Mouse (Mus musculus): ENCODE measurements around the gene Carm1.
"Not testable (repeated sequence)": the region's sequence is repeated elsewhere in the genome, so short reads cannot be mapped to it uniquely, and the experiment has no call there.

Carm1 gene

GRCm38 (mm10) chr9:21539981-21540753, 6.5 kb upstream of the Carm1 start:
- DNase-seq: no peak

DNA sequence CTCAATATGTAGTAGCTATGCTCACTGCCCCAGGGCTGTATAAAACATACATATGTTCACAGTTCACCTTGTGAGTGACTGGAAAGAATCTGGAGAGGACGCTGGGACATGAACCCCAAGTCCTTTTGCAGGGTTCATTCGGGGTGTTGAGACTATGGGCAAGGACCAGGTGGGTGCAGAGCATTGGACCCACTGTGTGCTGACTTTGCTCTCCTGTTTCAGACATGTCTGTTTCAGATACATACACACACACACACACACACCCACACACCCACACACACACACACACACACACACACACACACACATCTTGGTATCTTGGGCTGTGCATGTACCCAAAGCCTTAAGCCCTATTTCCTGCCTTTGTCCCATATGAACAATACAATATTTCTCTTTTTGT, 4.7 kb upstream of the Carm1 start:
- not testable (repeated sequence) for DNase-seq

- no peak for DNase-seq
Measured at GRCm38 (mm10) chr9:21545351-21545915, 1.3 kb upstream of the Carm1 start.

DNA sequence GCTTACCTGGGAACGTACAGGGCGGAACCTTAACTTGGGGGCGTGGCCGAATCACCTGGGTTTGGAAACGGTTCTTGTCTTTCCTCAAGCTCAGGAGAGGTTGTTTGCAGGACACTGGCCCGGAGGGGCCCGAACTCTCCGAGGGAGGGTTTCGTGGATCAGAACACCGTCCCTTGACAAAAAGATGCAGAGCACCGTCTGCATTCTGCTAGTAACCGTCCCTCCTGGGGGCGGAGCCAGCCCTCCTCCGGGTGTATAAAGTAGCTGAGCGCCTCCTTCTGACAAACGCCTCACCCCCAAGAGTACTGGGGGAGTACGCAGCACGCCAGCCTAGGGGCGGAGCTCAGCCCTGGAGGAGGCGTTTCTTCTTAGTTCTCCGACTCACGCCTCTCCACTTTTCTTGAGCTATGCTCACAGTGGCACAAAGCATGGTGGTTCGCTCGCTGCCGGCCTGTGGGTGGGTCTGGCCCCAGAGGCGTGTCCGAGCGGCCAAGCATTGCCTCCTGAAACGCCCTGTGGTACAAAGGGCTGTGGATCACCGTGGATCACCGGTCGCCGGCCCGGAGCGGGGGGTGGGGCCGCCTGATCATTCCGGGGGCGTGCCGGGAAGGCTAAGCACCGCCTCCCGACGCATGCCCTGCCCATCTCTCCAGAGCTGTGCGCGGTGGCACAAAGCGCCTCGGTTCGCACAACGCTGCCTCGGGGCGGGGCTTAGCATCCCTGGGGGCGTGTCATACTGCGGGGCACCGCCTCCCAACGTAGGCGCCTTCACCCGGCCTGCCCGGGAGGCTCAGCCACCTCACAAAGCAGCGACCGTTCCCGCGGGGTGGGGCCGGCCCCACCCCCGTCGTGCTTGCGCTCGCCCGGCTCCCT, 542 bp upstream of the Carm1 start:
- DNase-seq: peak; percentile 100

DNA sequence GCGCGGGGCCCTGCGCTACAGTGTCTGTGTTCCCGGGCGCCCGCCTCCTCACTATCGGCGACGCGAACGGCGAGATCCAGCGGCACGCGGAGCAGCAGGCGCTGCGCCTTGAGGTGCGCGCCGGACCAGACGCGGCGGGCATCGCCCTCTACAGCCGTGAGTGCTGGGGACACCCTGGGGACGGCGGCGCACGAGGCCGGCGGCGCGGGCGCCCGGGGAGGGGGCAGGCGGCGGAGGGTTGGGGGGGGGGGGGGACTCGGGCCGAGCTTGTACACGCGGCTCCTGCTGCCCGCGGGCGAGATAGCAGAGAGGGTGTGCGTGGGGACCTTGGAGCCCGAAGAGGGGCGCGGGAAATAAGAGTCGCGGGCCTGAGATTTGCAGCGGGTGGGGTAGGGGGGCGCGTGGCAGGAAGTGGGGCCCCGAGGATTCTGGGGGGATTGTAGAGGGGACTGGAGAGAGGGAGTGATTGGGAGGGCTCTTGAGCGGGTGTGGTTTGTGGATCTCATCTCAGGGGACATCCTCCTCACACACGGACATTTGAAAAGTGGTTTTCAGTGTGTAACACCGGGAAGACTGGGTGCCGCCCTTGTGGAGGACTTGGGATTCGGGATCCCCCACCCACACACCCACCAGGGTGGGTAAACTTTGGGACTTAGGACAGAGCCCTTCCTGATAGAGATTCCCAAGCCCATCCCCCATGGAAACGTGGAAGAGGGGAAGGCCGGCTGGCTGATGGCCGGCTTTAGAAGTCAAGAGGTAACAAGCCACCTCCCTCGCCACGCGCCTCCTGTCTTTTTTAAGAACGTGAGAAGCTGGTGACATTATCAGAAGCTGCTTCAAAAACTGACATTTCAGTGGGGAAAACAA, 614 bp downstream of the Carm1 start:
- DNase-seq: peak; percentile 70

DNA sequence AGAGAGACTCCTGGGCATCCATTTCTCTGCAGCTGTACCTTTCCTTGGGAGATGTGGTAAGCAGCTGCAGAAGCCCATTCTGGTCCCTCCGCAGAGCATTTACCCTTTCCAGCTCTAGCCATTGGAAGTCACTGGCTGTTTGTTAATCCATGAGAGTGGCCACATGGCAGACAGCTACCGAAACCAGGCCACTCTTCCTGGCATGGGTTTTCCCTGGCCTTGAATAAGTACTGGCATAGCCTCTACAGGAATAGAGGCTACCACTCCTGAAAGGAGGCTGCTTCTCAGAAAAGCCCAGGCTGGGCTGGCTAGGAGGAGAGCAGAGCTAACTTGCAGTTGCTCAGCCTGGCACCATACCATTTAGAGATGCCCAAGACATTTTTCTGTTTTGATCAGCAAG, 4.4 kb downstream of the Carm1 start:
- DNase-seq: no peak

DNA sequence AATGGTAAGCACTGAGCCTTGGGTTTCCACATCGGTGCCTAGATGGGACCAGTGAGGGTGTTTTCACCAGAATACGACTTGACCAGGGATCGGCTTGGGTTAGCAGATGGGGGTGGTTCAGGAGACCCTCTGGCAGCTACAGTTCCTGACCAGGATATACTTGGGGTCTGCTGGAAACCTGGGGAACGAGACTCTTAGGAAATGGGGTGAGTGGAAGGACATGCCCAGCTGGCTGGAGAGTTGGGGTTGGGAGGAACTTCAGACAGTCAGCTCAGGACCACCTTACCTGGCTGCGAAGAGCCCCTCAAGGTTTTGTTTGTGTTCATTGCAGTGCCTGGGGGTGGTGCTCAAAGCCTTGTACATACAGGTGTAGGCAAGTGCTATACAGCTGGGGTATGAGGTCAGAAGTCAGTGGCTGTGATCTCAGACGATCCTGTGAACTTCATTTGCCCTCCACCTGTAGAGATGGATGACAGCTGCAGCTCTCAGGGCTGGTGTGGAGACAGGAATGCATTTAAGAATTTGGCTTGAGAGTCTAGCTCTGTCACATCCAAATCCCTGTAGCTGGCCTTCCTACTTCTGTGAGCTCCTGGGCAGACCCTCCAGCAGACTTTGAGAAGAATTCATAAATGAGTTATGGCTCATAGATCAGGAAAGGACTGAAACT, 7.0 kb downstream of the Carm1 start:
- no peak for DNase-seq

GRCm38 (mm10) chr9:21555198-21555742, 8.6 kb downstream of the Carm1 start:
- no peak for DNase-seq

DNA sequence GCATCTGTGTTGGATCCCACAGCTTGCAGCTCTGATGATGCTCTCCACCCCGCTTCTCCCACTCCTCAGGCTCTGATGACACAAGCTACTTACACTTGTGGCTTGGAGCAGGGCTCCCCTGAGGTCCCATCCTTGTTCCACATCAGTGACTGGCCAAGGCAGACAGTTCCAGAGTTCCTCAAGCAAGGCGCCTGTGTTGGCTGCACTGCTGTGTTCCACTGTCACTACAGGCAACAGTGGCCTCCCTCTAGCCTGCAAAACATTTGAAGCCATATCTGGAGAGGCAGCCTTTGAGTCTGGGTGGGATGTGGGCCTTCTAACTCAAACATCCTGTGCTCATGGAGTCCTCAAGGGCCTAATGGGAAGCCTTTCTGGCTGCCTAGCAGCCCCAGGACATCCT, 10.3 kb downstream of the Carm1 start:
- no peak for DNase-seq

DNA sequence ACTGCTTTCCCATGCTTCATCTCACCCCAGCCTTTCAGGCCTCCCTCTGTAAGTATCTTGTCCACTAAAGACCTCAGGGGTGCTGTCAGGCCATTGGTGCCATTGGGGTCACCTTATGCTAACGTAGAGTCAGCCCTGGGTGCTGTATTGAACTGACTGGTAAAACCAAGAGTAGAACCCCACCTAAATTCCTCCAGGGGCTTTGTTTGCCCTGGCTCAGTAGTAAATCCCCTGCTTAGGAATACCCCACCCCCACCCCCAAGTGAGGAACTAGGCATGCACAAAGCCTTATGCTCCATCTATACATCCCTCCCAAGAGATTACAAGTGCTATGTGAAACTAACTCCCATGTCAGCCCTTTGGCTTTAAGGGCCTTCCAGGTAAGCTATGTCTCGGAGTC, 10.9 kb downstream of the Carm1 start:
- no peak for DNase-seq

DNA sequence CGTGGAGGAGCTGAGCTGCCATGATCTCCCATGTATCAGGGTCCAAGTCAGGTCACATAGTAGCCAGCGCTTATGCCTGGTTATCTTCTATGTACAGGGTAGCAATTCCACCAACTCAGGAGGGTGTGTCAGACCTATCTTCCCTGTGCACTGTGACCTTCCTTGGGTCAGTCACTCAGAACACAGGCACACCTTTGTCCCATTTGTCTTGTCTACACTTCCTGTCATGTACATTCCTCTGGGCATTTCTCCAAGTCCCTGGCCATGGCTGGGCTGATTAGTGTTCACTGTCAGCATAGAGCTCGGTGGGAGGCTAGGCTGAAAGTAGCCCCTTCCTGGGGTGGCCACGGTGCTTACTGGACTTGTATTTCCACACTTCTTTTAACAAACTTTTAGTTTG, 11.7 kb downstream of the Carm1 start:
- DNase-seq: no peak

DNA sequence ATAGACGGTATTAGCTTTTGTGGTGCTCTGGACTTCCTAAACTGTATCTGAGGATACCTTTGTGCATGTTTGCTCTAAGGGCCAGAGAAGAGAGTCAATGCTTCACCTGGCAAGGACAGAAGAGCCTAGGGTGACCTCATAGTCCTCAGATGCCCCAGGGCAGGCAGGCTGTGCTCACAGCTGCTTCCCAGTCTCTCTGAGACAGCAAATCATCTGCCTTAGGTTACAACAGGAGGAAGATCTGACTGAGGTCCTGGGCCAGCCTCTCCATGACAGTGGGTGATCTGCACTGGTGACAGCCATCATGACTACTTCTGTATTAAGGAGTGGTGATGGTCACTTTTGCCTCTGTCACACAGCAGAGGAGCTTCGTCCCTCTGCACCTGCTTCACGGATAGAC, 12.5 kb downstream of the Carm1 start:
- no peak for DNase-seq

DNA sequence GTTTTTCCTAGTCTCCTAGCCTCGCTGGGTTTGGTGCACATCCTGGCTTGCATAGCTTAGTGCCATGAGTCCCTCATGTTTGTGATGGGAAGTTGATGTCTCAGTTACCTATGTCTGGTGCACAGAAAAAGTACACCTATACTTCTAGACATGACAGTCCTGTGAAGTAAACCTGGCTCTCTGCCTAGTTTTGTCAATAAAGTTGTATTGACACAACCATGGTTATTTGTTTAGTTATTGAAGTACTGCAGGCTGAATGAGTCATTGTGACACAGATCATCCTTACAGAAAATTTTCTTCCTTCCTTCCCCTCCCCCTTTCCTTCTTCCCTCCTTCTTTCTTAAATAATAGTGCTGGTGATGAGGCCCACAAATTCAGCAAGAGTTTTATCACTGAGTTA, 17.7 kb downstream of the Carm1 start:
- no peak for DNase-seq

GRCm38 (mm10) chr9:21565004-21565586, 18.4 kb downstream of the Carm1 start:
- no peak for DNase-seq

- no peak for DNase-seq
Measured at GRCm38 (mm10) chr9:21566538-21566937, 19.8 kb downstream of the Carm1 start.

DNA sequence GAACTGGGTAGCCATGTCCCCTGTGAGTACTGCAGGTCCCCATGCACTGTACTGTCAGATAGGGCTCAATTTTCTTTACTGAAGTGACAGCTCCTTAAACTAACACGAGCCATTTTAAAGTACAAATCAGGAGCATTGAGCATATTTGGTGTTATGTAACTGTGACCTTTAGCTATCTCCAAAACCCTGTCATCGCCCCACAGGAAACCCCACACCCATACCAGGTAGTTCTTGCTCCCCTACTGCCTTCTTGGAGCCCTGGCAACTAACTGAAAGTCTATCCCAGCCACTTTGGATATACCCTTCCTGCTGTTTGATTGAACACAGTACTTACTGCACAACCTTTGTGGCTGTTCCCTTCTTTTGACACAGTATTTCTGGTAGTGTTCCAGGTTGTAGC, 20.4 kb downstream of the Carm1 start:
- DNase-seq: no peak

DNA sequence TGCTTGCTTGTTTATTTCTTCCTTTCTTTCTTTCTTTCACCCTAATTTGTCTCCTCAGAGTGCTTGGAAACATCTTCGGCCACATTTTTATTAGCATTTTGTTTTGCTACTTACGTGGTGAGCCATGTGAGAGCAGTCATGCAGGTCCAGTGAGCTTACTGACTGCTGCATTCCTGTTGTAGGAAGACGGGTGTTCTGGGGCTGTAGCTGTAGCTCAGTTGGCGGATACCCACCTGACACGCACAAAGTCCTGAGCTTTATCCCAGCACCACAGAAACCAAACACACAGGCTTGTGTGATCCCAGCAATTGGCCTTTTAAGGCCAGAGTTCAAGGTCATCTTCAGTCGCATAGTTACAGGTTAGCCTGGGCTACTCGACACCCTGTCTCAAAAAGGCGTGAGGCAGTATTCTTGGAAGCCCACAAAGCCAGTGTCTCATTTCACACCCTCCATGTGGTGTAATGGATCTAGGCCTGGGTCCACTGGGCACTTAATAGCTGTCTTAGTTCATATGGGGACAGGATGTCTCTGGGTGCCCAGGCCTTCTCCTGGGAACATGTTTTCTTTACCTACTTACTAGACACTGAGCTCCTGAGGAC, 22.1 kb downstream of the Carm1 start:
- no peak for DNase-seq

- no peak for DNase-seq
Measured at GRCm38 (mm10) chr9:21574012-21574801, 27.5 kb downstream of the Carm1 start.

DNA sequence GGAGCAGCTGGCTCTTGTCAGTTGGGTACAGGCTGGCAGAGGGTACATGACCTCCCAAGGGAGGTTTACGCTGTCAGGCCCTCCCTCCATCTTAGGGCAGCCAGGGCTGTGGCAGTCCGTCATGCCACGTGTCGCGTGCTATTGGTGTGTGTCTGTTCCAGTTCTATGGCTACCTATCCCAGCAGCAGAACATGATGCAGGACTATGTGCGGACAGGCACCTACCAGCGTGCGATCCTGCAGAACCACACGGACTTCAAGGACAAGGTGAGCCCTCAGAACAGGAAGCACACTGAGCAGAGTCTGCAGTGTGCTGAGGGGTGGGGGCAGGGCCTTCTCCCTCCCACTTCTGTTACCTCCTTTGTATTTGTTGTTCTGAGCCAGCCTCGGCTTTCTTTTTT, 28.6 kb downstream of the Carm1 start:
- DNase-seq: no peak

DNA sequence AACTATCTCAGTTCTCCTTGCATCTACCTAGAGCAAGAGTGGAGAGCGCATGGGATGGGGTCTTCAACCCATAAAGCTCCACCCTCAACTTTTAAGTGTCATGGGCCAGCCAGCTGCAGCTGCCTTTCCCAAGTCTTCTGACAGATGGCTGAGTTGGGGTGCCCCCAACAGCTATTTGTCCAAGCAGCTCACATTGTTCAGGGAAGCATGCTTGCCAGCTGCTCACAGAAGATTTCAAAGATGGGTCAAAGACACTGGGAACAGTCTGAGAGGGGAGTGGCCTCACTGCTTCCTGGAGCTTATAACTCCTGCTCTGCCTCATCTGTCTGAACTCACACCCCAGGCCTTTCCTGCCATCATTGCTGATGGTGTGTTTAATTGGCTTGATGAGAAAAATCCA, 29.6 kb downstream of the Carm1 start:
- DNase-seq: no peak
